Mouse (Mus musculus) CH12.LX (cell line): ENCODE results near the gene Bckdha.

Experiments
- BHLHE40 ChIP-seq: IDR thresholded peaks from 2 replicates; pipeline ENCODE4 v1.6.1; 2011; ENCODE audit warnings: mild to moderate bottlenecking, low read depth, low read length, improper control_type of control experiment
- CHD1 ChIP-seq: IDR thresholded peaks from 2 replicates; pipeline ENCODE4 v1.6.1; 2012; ENCODE audit warnings: low read depth, low read length, improper control_type of control experiment, inconsistent platforms
- CTCF ChIP-seq, 2 experiments: IDR thresholded peaks in 1 of 2; conservative IDR thresholded peaks in 1 of 2; 2 replicates each; pipeline ENCODE4 v1.5.1; 2011 to 2012; ENCODE audit warnings: low read depth in 2 of 2, low read length in 2 of 2, improper control_type of control experiment in 1 of 2, inconsistent platforms in 1 of 2, mild to moderate bottlenecking in 1 of 2, moderate library complexity in 1 of 2
- JUND ChIP-seq: conservative IDR thresholded peaks from 2 replicates; pipeline ENCODE4 v1.6.1; 2011; ENCODE audit warnings: low read depth, low read length, improper control_type of control experiment
- MAZ ChIP-seq: IDR thresholded peaks from 2 replicates; pipeline ENCODE4 v1.6.1; 2012; ENCODE audit warnings: low read depth, mild to moderate bottlenecking, inconsistent platforms, low read length, improper control_type of control experiment, moderate library complexity
- NRF1 ChIP-seq: IDR thresholded peaks from 2 replicates; pipeline ENCODE4 v1.6.1; 2014; ENCODE audit warnings: low read depth, mild to moderate bottlenecking, inconsistent platforms, low read length, improper control_type of control experiment, moderate library complexity
- POLR2A ChIP-seq: IDR thresholded peaks from 2 replicates; pipeline ENCODE4 v1.6.1; 2011; ENCODE audit warnings: low read depth, mild to moderate bottlenecking, improper control_type of control experiment, low read length
- POLR2AphosphoS2 ChIP-seq: IDR thresholded peaks from 2 replicates; pipeline ENCODE4 v1.6.1; 2011; ENCODE audit warnings: low read depth, low read length, improper control_type of control experiment
- SIN3A ChIP-seq: IDR thresholded peaks from 2 replicates; pipeline ENCODE4 v1.6.1; 2012; ENCODE audit warnings: low read length, improper control_type of control experiment, inconsistent platforms
- TBP ChIP-seq: conservative IDR thresholded peaks from 2 replicates; pipeline ENCODE4 v1.6.1; 2011; ENCODE audit warnings: low read depth, low read length, improper control_type of control experiment
- UBTF ChIP-seq: IDR thresholded peaks from 2 replicates; pipeline ENCODE4 v1.6.1; 2012; ENCODE audit warnings: low read depth, mild to moderate bottlenecking, inconsistent platforms, low read length, improper control_type of control experiment, moderate library complexity
- ZC3H11A ChIP-seq: IDR thresholded peaks from 2 replicates; pipeline ENCODE4 v1.6.1; 2012; ENCODE audit warnings: low read depth, mild to moderate bottlenecking, inconsistent platforms, low read length, improper control_type of control experiment
- ZNF384 ChIP-seq: IDR thresholded peaks from 2 replicates; pipeline ENCODE4 v1.6.1; 2012; ENCODE audit warnings: low read depth, low read length, improper control_type of control experiment, inconsistent platforms

- TF ChIP-seq CTCF (conservative IDR thresholded peaks at IDR 0.05 in 1 of 2, IDR thresholded peaks at IDR 0.05 in 1 of 2; ENCODE audit: low read depth in 2 of 2, low read length in 2 of 2) (no peak), POLR2AphosphoS2 (no peak), ZNF384 (no peak), POLR2A (no peak), UBTF (no peak), CHD1 (no peak), BHLHE40 (no peak), SIN3A (no peak), ZC3H11A (no peak), NRF1 (no peak), JUND (no peak), TBP (no peak), MAZ (no peak)
Observed at GRCm38 (mm10) chr7:25674297-25674696, 15.5 kb upstream of the Bckdha start.
